Mouse (Mus musculus): ENCODE data around the gene Man1c1. TPM values are rescaled to one million over a fixed set of nuclear protein-coding genes. Genes with fewer than 3 reads are reported as not detected.
A peak's percentile ranks its signal among the peaks of the same experiment; 100 is the strongest.

The Man1c1 gene
- total RNA-seq, 2 experiments from 2014 or later: 18.9 to 19.8 TPM

DNA sequence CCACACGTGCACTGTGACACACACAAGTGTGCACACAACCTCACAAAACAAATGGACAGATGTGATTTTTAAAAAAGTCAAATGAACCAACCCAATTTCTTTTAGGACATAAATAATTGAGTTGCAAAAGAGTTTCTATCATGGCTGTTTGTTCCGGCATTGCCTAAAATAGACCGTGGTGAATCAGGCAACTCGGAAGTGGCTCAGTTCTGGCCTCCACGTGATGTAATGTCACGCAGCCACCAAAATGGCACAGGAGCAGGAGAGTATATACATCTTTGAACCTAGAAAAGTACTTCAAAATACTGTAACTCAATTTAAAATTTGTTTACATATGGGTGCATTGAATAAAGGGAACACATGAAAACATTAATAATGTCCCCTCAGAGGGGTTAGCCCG is 118.0 kb downstream of the Man1c1 start:
- no peak for DNase-seq (ENCODE audit: low spot score in 2 of 2)

DNA sequence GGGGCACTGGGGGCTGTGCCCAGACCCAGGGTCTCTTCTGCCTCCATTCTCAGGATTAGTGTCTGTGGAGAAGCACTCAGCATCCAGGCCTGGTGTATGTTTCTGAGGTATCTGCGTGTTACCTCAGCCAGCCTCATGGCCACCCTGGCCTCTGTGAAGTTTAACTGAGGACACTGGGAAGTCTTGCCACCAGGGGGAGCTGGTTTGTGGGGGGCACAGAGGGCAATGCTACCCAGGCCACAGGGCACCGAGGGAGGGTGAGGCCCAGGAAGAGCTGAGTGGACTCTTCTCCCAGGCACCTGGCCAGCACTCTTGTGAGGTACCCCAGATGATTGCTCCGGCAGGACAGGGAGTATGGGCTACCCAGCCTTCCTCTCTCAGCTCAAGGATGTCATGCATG is 120.6 kb downstream of the Man1c1 start:
- DNase-seq (ENCODE audit: low spot score in 2 of 2): no peak

DNA sequence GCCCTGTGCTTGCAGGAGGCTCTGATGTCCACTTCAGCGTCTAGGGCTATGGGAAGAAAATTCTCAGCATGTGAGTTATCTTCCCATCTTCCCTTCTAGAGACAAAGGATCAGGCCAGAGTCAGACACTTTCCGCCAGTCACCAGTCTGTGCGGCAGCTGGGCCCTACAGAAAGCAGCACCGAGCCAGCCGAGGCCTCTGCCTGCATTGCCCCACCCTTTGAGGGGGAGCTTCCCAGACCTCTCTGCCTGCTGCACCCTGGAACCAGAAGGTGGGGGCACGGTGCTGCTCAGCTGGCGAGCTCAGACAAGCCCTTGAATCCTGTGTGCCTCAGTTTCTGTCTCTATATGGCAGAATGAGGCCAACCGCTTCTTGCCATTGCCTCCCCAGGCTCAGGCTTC is 122.7 kb downstream of the Man1c1 start:
- no peak for DNase-seq (ENCODE audit: low spot score in 2 of 2)

DNA sequence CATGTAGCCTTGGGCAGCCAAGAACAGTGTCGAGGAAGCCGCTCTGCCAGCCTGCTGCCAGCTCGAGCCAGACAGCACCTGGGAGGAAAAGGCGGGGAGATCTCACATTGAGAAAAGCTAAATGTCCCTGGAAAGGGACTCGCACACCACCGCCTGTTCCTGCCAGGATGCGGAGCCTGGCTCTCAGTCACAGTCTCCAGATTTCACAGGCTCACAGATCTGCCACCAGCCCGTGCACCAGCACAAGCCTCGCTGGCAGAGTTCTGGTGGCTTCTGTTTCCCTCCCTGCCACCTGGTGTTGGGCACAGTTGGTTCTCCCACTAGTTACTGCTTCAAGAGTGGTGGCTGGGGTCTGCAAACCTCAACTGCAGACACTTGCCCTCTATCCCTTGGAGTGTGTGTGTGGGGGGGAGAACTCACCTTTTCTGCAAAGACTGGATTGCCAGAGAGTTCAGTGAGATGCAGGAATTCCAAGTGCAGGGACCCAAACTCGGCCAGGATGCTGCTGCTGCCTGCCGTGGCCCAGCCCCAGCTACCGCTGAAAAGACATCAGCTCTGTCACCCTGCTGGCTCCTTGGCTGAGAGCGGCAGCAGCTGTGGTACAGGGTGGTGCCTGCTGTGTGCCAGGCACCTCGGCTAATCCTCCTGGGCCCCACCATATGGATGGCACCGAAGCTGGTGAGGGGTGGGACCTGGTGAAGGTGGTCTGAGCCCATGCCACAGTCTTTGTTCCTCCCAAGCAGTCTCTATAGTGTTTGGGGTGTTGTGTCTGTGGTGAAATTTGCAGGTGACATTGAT is 123.5 kb downstream of the Man1c1 start:
- peak; percentile 87 to 94 for DNase-seq (ENCODE audit: low spot score in 2 of 2)

DNA sequence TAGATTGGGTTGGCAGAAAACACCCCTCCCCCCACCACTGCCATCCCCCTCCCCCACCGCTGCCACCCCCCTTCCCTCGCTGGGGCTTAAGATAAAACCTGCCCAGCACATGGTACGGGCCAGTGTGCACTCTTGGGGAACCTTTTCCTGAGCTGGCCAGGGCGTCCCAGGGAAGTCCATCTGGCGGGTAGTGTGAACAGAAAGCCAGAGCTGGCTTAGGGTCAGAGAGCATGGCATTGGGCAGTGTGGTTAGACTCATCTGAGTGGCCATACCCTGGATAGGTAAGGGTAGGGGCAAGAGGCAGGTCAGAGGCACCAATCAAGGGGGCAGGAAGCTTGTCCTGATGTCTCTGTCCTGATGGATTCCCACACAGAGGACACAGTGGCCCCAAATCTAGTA is 124.5 kb downstream of the Man1c1 start:
- no peak for DNase-seq (ENCODE audit: low spot score in 2 of 2)

DNA sequence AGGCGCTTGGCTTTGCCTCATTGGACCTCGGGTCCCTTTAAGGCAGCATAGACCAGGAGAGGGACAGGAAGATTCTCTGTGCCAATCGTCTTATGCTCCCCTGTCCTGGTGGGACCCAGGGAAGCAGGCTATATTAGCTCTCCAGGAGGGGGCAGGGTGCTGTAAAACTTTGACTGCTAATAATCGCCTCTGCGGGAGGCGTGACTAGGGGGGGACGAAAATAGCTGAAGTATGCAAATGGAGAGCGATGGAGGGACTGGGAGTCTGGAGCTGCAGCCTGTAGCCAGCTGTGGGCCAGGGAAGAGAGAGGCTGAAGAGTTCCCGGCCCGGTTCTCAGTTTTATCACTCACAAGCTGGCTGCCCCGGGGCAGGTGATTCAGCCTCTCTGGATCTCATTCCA is 124.9 kb downstream of the Man1c1 start:
- no peak for DNase-seq (ENCODE audit: low spot score in 2 of 2)

DNA sequence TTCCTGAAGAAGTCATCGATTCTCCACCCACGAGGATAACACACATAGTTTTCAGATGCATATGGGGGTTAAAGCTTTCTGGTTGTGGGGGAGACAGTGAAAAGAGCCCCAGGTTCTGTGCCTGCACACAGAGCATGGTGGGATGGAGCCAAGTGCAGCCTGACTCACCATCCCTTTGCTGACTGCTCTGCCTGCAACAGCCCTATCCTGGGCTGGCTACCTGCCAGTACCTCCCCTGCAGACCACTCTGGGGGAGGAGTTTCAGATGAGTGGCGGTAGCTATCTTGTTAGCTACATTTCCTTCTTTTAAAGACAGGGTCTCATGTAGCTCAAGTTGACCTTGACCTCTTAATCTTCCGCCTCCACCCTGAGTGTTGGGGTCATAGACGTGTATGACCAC is 125.7 kb downstream of the Man1c1 start:
- DNase-seq (ENCODE audit: low spot score in 2 of 2): no peak

DNA sequence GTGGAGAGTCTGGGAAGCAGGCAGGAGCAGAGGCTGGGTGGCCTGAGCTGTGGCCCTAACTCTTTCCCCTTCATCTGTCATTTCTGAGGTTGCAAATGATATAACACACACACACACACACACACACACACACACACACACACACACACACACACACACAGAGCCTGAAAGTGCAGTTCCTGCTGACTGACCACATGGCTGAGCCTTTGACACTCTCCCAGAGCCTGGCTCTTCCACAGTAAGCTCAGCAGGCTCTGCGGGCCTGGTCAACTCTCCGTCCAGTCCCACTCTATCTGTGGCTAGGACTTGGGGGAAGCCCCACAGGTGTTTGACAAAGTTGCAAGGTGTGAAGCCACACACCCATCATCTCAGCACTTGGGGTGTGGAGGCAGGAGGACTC is 126.8 kb downstream of the Man1c1 start:
- no peak for DNase-seq (ENCODE audit: low spot score in 2 of 2)

DNA sequence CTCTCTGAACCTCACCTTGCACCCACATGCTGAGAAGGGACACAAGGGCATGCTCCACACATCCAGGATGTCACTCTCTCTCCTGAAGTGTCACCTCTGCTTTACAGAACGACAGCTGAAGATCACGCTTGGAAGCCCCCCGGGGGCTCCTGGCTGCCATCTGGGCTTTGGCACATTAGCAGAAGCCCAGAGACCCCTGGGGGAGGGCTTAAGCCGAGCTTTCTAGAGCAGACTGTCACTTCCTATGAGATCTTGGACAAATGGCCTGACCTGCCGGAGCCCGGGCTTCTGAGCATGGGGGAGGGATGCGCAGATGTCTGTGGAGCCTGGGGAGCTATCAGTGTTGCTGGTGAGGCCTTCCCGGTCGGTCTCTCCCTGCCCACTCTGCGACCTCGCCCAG is 128.6 kb downstream of the Man1c1 start:
- DNase-seq (ENCODE audit: low spot score in 2 of 2): no peak

DNA sequence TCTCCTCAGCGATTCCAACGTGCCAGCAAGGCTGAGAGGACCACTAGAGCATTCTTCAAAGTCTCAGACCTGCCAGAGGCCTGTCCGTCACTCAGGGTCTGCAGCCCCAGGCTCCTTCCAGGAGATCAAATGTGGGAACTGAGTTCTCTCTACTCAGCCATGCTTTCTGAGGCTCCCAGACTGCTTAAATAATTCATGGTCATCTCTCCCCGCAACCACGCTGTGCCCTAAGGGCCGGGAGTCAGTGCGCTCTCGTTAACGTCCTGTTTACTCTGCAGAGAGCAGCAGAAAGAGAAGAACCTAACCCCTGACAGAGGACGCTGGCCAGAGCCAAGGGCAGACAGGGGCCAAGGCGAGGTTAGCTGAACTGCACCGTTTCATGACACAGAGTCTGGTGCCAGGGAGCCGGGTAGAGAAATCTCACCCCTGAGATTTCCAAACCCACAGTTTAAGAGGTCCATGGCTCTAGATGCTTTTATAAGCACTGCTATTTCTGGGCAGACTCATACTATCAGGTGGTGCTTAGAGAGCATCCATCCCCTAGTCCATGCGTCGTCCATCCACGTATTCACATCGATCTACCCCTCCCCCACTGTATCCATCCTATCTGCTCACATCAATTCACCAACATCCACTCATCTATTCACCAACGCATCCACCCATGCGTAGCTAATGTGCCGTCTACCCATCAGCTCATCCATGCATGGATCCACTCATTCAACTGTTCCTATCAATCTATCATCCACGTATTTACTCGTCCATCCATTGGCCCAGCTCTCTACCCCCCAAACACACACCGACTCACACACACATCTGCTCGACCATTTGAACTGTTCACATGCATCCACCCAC is 131.4 kb downstream of the Man1c1 start:
- no peak for DNase-seq (ENCODE audit: low spot score in 2 of 2)

DNA sequence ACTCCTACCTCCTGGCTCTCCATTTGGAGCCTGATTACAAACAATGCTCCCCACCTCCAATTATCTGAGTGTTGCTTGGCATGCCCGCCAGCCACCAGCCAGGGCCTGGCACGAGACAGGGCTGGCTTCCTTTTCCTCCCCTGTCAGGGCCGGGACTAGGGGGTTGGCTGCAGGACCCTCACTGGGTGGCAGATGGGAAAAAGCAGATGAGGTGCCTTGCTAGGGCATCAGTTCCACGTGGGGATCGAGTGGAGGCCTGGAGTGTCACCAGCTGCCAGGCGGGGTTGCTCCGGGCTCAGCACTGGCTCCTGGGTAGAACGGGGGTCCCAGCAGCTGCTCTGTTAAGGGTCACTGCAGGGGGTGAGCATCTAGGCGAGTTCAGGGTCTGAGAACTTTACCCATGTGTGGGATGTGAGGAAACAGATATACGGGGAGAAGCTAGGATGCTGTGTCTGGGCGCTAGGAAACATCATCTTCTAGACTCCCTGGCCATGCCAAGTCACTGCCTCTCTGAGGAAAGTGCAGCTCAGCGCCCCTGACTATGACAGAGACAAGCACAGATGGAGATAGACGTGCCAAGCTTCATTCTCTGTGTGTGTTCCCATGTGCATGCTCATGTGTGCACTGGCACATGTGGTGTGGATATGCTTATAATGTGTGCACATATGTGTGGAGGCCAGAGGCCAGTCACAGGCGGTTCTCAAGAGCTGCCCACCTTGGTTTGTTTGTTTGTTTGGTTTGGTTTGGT is 133.2 kb downstream of the Man1c1 start:
- no peak for DNase-seq (ENCODE audit: low spot score in 2 of 2)

DNA sequence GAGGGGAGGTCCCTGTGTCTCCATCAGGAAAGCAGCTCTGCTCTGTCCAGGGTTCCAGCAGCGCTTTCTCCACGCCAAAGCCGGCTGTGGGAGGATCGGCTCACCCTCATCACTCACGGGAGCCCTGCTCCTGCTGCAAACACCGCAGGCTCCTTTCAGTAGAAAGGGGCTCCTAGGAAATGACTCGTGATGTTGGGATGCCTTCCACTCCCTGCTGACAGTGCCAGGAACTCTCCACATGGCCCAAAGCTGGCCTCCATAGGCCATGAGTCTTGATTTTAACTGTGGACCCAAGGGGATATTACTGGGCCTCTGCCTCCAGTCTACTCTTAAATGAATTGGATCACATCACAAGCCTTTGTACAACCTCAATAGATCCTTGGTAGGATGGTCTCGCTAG is 134.3 kb downstream of the Man1c1 start:
- no peak for DNase-seq (ENCODE audit: low spot score in 2 of 2)

DNA sequence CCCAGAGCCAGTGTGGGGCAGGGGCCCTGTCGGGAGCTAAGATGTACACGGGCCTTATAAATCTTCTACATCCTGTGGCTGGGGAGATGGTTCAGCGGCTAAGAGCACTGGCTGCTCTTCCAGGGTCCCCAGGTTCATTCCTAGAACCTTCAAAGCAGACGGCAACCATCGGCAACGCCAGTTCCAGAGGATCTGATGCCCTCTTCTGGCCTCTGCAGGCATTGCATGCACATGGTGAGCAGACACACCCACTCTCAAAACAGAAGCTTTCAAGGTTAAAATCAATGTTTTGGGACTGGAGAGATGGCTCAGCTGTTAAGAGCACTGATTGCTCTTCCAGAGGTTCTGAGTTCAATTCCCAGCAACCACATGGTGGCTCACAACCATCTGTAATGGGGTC is 134.9 kb downstream of the Man1c1 start:
- no peak for DNase-seq (ENCODE audit: low spot score in 2 of 2)

DNA sequence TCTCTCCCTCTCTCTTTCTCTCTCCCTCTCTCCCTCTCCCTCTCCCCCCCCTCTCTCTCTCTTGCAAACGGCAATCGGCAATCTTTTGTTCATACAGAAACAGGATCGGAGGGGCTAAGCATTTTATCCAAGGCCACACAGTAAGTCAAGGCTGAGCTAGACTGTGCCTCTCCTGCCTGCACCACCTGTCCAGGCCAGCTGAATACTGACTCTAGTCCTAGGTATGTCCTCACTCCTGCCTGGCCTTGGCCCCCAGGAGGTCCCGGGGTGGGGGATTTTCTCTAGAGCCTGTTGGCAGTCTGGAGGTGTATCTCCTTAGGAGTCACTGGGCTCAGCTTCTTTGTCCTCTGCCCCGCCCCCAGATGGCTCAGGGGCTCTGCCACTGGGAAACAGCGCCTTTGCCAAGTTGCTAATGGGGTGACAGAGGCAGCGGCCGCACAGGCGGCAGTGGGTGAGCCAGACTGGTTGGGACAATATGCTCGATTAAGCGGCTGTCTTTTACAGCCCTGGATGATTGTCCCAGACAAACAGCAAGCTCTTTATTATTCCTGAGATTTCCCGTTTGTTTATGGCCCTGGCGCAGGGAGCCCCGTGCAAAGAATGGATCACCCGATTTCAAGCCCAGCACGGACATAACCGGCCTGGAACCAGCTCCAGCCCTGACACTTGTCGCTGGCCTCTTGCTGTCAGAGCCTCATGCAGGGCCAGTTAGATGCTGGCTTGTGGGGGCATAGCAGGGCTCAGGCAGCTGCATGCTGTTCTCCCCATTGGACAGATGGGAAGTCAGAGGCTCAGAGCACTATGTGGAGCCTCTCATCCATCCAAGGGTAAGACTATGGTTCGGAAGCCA is 136.5 kb downstream of the Man1c1 start:
- peak; percentile 35 to 63 for DNase-seq (ENCODE audit: low spot score in 2 of 2)

DNA sequence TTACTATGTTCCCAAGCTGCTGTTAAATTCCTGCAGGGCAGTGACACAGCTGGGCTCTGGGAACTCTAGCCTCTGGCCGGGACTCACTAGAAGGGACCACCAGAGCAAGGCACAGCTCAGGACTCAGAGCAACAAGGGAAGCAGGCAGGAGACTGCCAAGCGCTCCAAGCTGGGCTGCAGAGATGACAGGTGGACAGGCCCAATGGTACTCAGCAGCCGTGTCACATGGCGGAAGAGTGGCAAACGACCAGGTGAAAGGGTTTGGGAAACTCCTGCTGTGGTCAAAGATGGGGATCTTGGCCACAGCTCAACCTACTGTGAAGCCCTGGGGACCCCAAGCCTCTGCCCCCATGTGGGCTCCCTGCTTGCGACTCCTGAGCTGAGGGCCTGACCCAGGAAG is 140.0 kb downstream of the Man1c1 start:
- DNase-seq (ENCODE audit: low spot score in 2 of 2): no peak

DNA sequence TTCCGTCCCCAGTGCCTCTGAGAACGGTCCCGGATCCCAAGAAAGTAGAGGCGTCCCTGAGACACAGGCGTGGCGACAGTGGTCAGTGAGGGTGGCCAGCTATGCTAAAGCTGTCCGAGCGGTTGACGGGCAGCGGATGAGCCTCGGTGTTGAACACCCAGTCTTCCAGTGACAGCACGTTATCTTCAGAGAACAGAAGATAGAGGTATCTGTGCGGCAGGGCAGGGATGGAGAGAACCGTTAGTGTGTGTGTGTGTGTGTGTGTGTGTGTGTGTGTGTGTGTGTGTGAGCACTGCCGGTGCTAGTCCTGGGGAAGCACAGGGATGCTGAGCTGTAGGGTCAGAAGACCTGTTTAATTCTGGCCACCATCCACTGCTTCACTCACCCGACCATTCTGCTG is 140.5 kb downstream of the Man1c1 start:
- no peak for DNase-seq (ENCODE audit: low spot score in 2 of 2)

DNA sequence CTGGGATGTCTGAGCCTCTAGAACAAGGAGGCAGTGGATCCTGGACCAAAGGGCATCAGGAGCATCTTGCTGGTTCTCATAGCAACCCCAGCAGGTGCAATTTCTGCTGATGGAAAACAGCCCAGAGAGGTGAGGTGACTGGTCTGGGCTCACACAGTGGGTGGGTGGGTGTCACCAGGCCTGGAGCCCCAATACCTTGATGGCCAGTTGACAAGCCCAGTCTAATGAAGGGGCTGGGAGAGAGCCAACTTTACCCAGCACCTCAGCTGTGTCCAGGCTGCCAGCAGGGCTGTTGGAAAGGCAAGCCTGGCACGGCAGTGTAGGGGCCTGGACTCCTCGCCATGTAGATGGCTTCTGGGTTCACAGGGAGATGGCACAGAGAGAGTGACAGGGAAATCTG is 142.1 kb downstream of the Man1c1 start:
- no peak for DNase-seq (ENCODE audit: low spot score in 2 of 2)

DNA sequence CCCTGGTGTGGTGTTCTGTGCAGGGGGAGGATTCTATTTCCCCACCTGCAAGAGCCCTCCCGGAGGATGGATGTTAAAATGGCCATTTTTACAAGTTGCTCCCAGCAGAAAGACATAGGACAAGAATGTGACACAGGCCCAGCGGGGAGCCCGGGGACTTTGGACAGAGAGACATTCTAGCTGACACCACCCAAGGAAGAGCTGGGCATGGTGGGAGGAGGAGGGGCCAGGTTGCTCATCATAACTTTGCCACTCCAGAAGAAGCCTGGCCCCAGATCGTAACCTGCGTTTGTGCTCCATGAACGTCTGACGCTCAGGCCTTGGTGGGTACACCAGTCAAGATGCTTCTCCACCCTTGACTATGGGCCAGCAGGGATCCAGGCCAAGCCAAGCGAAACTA is 143.4 kb downstream of the Man1c1 start:
- no peak for DNase-seq (ENCODE audit: low spot score in 2 of 2)

DNA sequence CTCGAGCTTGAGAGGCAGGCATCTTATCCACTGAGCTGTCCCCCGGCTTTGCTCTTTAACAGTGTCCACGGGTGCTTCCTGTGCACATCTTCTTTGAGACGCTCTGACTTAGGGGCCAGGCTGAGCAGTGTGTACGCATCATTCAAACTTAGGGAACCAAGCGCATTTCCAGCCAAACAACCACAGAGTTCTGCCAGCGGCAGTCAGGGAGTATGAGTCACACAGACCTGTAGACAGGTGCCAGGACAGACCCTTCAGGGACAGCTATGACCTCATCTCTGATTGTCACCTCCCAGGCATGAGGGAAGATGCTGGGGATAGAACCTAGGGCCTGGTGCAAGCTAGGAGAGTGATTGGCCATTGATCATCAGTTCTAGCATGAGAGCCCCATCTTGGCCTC is 144.9 kb downstream of the Man1c1 start:
- DNase-seq (ENCODE audit: low spot score in 2 of 2): no peak

DNA sequence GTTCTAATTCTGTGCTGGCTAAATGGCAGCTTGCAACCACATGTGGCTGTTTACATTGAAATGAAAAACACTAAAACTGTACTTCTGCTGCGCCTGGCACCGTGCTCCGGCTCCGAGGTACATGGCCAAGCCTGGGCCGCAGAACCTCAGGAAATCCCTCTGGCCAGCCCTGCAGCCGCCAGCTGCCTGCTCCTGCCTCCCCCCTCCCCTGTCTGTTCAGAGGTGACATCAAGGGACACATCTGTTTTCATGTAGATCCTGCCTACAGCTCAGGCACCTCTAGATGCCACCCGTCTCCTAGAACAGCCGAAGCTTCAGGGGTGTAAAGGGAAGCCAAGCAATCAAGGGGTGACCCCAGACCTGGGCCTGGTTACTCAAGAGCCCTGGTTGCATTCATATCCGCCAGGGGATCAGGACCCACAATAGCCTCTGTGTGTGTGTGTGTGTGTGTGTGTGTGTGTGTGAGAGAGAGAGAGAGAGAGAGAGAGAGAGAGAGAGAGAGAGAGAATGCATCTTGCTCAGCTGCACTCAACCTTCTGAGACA is 145.4 kb downstream of the Man1c1 start:
- DNase-seq (ENCODE audit: low spot score in 2 of 2): no peak

Measured in layer of hippocampus, postnatal 14 days (tissue).